Comparison of ENCODE assay signal across 8 mouse cellular contexts in the genomic region with DNA sequence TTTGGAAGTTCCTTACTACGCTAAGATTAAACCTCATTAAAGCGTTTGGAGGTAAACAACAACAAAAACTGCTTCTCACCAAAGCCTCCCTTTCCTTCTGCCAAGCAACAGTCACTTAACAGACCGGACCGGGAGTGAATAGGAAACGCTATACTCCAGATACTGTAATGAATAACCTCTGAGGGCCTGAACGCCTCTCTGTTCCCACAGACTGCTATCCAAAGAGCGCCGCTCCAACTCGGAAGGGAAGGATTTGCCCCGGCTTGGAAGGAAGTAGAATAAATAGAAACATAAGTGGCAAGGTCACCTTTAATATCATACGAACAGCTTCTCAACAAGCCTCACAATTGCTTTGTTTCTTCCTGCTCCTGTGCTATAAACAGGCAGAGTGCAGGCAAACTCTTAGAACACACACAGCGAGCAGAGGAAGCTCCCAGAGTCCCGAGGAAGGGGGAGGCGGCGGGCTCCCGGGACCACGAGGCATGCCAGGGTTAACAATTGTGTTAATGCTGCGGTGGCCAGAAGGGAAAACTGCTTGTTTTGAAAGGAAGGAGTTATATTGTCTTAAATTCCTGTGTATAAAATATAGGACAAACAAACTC. TPM values are rescaled to one million over a fixed set of nuclear protein-coding genes. Genes with fewer than 3 reads are reported as not detected.
A peak's percentile ranks its signal among the peaks of the same experiment; 100 is the strongest.
DNase-seq lines count a peak whose midpoint lies in the region; ATAC-seq and TF ChIP-seq lines count a peak whose summit lies in the region.

No protein-coding gene starts in this region.

- peak overlapping the region; percentile 22 for H3K4me3 ChIP-seq in heart, postnatal 0 days (ENCODE audit: low read depth, low read length)
- H3K4me3 ChIP-seq in kidney, postnatal 0 days (replicated peaks; ENCODE audit: low read depth, low read length): 0 out of 2 replicates have a peak overlapping the region, but pooled peaks have one; percentile 22
- no peak overlapping the region for H3K4me3 ChIP-seq in midbrain, embryonic 14.5 days (replicated peaks; ENCODE audit: low read depth, low read length)

- TF ChIP-seq CTCF in heart, postnatal 0 days (IDR thresholded peaks at IDR 0.05; ENCODE audit: low read depth): no peak
- TF ChIP-seq CTCF in kidney, postnatal 0 days (IDR thresholded peaks at IDR 0.05; ENCODE audit: low read depth): no peak

- no peak overlapping the region; the same call in 1 of the 2 replicates for H3K9ac ChIP-seq in heart, postnatal 0 days (replicated peaks; ENCODE audit: low read depth, low read length)
- H3K9ac ChIP-seq in kidney, postnatal 0 days (ENCODE audit: low read depth, low read length): no peak overlapping the region; the same call in 1 of the 2 replicates
- H3K9ac ChIP-seq in midbrain, embryonic 14.5 days (replicated peaks; ENCODE audit: low read length): no peak overlapping the region

- no peaks in the 10 kb centered on the region for H3K27me3 ChIP-seq in heart, postnatal 0 days (ENCODE audit: control insufficient read depth, insufficient read depth, low read length)
- H3K27me3 ChIP-seq in kidney, postnatal 0 days (ENCODE audit: insufficient read depth, low read length): no peaks in the 10 kb centered on the region
- H3K27me3 ChIP-seq in midbrain, embryonic 14.5 days (ENCODE audit: control insufficient read depth, insufficient read depth, low read length): no peaks in the 10 kb centered on the region

- H3K4me2 ChIP-seq in heart, postnatal 0 days (ENCODE audit: low read depth, low read length): peak overlapping the region; percentile 60
- peak overlapping the region; percentile 53 for H3K4me2 ChIP-seq in kidney, postnatal 0 days (ENCODE audit: low read length)
- peak overlapping the region; percentile 30 for H3K4me2 ChIP-seq in midbrain, embryonic 14.5 days (ENCODE audit: low read length)

- ATAC-seq in common myeloid progenitor, adult 5-6 weeks (replicated peaks; ENCODE audit: low read depth, poor library complexity, severe bottlenecking): peak; percentile 54
- ATAC-seq in heart, postnatal 0 days (ENCODE audit: insufficient read depth, low read depth): peak; percentile 79
- ATAC-seq in kidney, postnatal 0 days (replicated peaks; ENCODE audit: low FRiP score, low read depth): peak; percentile 76; the same call in 1 of the 2 replicates
- ATAC-seq in midbrain, embryonic 14.5 days (ENCODE audit: low FRiP score, low TSS enrichment): 0 out of 2 replicates have a peak, but pooled peaks have one; percentile 46

- 15% methylated on average over 18 of the region's 18 CpGs for WGBS in heart, postnatal 0 days
- 14% methylated on average over 18 of the region's 18 CpGs for WGBS in kidney, postnatal 0 days
- WGBS in midbrain, embryonic 14.5 days: 36% methylated on average over 18 of the region's 18 CpGs

- H3K9me3 ChIP-seq in heart, postnatal 0 days (replicated peaks; ENCODE audit: control insufficient read depth, low read length): no peaks in the 10 kb centered on the region
- no peaks in the 10 kb centered on the region for H3K9me3 ChIP-seq in kidney, postnatal 0 days (replicated peaks; ENCODE audit: low read length)
- no peaks in the 10 kb centered on the region for H3K9me3 ChIP-seq in midbrain, embryonic 14.5 days (ENCODE audit: control insufficient read depth, low read length)

- H3K27ac ChIP-seq in heart, postnatal 0 days (ENCODE audit: low read depth): no peak overlapping the region
- no peak overlapping the region for H3K27ac ChIP-seq in kidney, postnatal 0 days
- H3K27ac ChIP-seq in midbrain, embryonic 14.5 days (replicated peaks; ENCODE audit: low read depth, low read length): no peak overlapping the region

- no peaks in the 10 kb centered on the region for H3K4me1 ChIP-seq in heart, postnatal 0 days (ENCODE audit: control insufficient read depth, insufficient read depth)
- H3K4me1 ChIP-seq in kidney, postnatal 0 days (replicated peaks; ENCODE audit: insufficient read depth, low read length): no peaks in the 10 kb centered on the region
- H3K4me1 ChIP-seq in midbrain, embryonic 14.5 days (ENCODE audit: control insufficient read depth, insufficient read depth, low read length): no peaks in the 10 kb centered on the region

- peak; percentile 15 for DNase-seq in adrenal gland, postnatal 25 days
- peak; percentile 45 for DNase-seq in heart, postnatal 0 days (ENCODE audit: low spot score)
- peak; percentile 70 for DNase-seq in kidney, postnatal 0 days (ENCODE audit: low spot score)
- DNase-seq in midbrain, embryonic 14.5 days: peak; percentile 63
- DNase-seq in left cerebral cortex, adult 18-20 months (ENCODE audit: low spot score in 2 of 2): no peak
- no peak for DNase-seq in right cerebral cortex, postnatal 14 days
- no peak for DNase-seq in spleen, postnatal 10 days (ENCODE audit: low spot score in 2 of 2)

- no peaks in the 10 kb centered on the region for H3K36me3 ChIP-seq in heart, postnatal 0 days (replicated peaks; ENCODE audit: control insufficient read depth, insufficient read depth, low read length)
- H3K36me3 ChIP-seq in kidney, postnatal 0 days (ENCODE audit: insufficient read depth, low read length): no peaks in the 10 kb centered on the region
- H3K36me3 ChIP-seq in midbrain, embryonic 14.5 days (ENCODE audit: control insufficient read depth, insufficient read depth, low read length): no peaks in the 10 kb centered on the region

- 0 out of 2 replicates have a peak, but pooled peaks have one; percentile 30 for TF ChIP-seq EP300 in heart, postnatal 0 days (IDR thresholded peaks at IDR 0.05; ENCODE audit: low read depth)

RNA-seq across cellular contexts. Expression of gene Dars, which starts 39.8 kb away (rescaled TPM):
- 86.9 and 105 TPM in 2 replicates for total RNA-seq in adrenal gland, postnatal 25 days (2021)
- 292 TPM in 2 replicates for total RNA-seq in common myeloid progenitor, adult 5-6 weeks (2017)
- 42.6 and 60.7 TPM in 2 replicates for total RNA-seq in heart, postnatal 0 days (2014; rRNA removed; ENCODE audit: low replicate concordance)
- 74.7 and 76.6 TPM in 2 replicates for polyA plus RNA-seq in heart, postnatal 0 days (2015; fragmentation: Nextera tagmentation; extraction: Ambion mirVana)
- polyA plus RNA-seq in kidney, postnatal 0 days (2015; fragmentation: Nextera tagmentation; extraction: Ambion mirVana): 142 and 143 TPM in 2 replicates
- polyA plus RNA-seq in midbrain, embryonic 14.5 days (2014; fragmentation: Nextera tagmentation; extraction: Ambion mirVana): 96.7 and 111 TPM in 2 replicates
- total RNA-seq in left cerebral cortex, adult 18-20 months (2021): 10 to 100 TPM; 52.3 to 56.0 TPM

Comparison
In these comparisons a context has a peak if more than half of its experiments do, and no peak if none do; other contexts are left out.
1. DNase-seq: peak in adrenal gland, postnatal 25 days (single experiment), heart, postnatal 0 days (single experiment), kidney, postnatal 0 days (single experiment) and midbrain, embryonic 14.5 days (single experiment); none in left cerebral cortex, adult 18-20 months (0 of 2), right cerebral cortex, postnatal 14 days (single experiment) and spleen, postnatal 10 days (0 of 2).
2. Peak in every context shown above with its lines, with median percentiles within 50 percentile points of each other: ATAC-seq and H3K4me2 ChIP-seq.